Mouse (Mus musculus): ENCODE results near the gene Psmd1.
A peak's percentile ranks its signal among the peaks of the same experiment; 100 is the strongest.

Gene Psmd1

GRCm38 (mm10) chr1:86058856-86059769 is 5.1 kb upstream of the Psmd1 start:
- DNase-seq (ENCODE audit: low read depth, low spot score), result peak; percentile 83

DNA sequence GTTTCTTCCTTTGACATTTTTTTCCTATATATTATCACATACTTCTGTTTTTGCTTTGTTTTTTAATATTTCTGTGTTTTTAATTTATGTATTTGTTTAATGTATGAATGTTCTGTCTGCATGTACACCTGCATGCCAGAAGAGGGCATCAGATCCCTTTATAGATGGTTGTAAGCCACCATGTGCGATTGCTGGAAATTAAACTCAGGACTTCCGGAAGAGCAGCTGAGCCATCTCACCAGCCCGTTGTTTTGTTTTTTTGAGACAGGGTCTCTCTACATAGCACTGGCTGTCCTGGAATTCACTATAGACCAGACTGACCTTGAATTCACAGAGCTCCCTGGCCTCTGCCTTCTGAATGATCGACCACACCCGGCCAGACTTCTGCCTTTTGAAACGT is 1.7 kb upstream of the Psmd1 start:
- DNase-seq (ENCODE audit: low read depth, low spot score), result no peak

GRCm38 (mm10) chr1:86076565-86076964 is 12.4 kb downstream of the Psmd1 start:
- DNase-seq (ENCODE audit: low read depth, low spot score), result no peak

DNA sequence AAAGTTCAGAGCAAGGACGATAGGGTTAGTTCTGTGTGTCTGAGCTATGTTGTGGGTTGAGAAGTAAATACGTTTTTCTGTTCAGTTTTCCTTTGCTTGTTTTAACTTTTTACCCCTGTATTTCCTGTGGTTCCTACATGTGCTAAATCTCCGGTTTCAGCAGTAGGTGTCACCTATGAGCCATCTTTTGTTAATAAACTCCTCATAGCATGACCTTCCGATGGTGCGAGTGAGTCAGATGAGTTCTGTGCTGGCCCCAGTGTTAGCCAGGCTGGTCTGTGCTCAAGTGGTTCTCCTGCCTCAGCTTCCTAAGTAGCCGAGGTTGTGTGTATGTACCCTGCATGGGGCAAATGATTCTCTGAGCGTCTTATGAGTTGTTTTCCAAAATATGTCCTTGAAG is 30.2 kb downstream of the Psmd1 start:
- no peak for DNase-seq (ENCODE audit: low read depth, low spot score)

DNA sequence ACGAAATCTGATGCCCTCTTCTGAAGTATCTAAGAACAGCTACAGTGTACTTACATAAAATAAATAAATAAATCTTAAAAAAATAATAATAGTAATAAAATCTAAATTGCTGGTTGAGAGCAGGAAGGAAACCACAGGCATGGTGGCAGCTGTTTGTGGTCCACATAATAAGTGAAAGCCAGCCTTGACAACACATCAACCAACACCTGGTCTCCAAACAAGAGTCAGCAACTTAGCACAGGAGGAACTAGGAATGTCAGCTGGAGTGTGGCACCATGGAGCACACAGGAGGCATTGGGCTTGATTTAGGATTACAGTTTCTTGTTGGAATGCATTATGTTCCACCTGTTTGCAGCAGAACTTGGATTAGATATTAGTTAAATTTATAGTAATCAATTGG is 40.9 kb downstream of the Psmd1 start:
- no peak for DNase-seq (ENCODE audit: low read depth, low spot score)

- no peak for DNase-seq (ENCODE audit: low read depth, low spot score)
Measured at GRCm38 (mm10) chr1:86111779-86112178, 47.6 kb downstream of the Psmd1 start, which contains the start of gene Htr2b. Htr2b (minus strand) TSS chr1:86111970.

- DNase-seq (ENCODE audit: low read depth, low spot score), result no peak
Measured at GRCm38 (mm10) chr1:86114141-86114540, 50.0 kb downstream of the Psmd1 start.

GRCm38 (mm10) chr1:86119549-86119948 is 55.4 kb downstream of the Psmd1 start:
- DNase-seq (ENCODE audit: low read depth, low spot score), result no peak

DNA sequence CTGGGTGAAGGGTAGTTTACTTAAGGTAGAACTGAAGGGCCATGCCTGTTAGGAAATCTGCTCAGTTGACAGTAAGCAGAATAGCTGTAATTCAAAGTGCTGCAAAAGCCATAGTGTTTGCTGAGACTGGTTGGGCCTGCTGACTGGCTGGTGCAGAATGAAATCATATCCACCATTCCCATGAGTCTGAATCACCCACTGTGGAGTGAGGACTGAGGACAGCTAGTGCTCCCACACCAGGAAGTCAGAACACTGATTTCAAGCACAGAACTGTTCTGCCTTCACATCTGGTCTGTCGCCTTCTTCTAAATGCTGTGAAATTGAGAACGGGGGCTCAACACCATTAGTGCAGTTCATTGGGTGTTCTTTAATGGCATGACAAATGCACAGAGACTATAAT is 61.8 kb downstream of the Psmd1 start:
- no peak for DNase-seq (ENCODE audit: low read depth, low spot score)

DNA sequence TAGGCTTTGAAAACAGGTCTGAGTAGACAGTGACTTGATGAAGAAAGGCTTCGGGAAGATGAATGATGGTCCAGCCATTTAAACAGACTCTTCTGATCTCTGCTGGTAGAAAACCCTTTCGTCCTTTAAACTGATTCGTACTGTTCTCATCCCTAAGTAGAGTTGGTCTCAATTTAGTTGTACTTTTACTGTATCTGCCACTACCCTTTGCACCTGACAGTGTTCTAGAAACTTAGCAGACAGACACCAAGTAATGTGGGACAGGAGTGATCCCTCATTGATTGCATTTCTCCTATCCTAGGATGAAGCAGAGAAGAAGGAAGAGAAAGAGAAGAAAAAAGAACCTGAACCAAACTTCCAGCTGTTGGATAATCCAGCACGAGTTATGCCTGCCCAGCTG is 69.2 kb downstream of the Psmd1 start, which contains the start of gene Gm21972:
Gene Gm21972 (plus strand): TSS at position 301 of the 400 bp plus-strand sequence.
- no peak for DNase-seq (ENCODE audit: low read depth, low spot score)

- no peak for DNase-seq (ENCODE audit: low read depth, low spot score)
Measured at GRCm38 (mm10) chr1:86135315-86135714, 71.1 kb downstream of the Psmd1 start.

DNA sequence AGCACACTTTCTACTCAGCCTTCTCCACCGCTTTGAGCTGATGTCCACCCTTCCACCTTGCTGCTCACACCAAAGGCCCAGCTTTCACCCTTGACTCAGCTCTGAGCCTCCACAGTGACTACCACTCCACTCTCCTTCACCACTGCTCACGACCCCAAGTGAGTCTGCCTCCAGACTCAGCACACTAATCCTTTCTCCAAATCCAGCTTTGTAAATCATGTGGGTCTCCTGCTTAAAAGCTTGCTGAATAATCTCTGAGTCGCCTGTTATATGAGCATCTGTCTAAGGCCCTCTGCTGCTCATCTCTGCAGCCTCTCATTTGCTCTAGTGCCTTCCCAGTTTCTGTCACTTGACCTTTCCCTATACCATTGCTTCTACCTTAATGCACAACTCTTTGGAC is 76.9 kb downstream of the Psmd1 start:
- no peak for DNase-seq (ENCODE audit: low read depth, low spot score)

- no peak for DNase-seq (ENCODE audit: low read depth, low spot score)
Measured at GRCm38 (mm10) chr1:86143165-86143564, 79.0 kb downstream of the Psmd1 start.

DNA sequence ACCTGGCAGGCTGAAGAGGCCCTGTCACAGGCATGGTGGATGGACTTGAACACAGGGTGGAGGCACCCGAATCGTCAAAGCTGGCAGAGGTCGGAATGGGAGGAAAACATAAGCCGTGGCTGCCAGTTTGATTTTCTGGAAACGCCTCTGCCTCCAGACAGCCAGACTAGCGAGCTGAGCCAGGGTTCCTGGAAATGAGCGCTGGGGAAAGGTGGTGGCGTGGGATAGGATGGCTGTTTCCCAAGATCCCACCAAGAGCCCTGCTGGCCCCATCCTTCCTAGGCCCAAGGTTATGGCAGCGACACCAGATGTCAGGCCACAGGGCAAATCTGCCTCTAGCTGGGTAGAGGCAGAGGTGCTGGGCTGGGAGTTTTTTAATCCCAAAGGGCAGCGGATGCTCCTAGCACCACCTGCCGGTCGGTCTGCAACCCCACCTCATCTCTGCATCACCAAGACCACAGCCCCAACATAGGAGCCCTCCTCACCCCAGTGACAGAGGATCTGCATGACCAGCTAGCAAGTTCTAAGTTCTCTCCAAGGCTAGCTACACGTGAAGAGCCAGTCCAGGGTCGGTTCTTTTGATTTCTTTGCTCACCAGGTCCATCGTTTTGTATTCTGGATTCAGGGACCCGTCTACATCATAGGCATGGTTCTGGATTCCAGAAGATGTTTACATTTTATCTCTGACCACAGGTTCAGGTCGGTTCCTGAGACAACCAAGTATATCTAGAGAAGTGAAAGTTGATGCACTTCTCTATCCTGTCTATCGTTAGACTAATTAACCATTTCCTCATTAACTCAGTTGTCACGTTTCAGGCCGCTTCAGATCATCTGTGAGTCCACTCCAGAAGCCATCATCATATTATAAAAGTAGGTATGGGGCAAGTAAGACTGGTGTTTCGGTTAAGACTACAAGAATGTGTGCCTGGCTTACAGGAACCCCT is 80.1 kb downstream of the Psmd1 start:
- no peak for DNase-seq (ENCODE audit: low read depth, low spot score)

GRCm38 (mm10) chr1:86146293-86146692 is 82.1 kb downstream of the Psmd1 start:
- DNase-seq (ENCODE audit: low read depth, low spot score), result no peak

- no peak for DNase-seq (ENCODE audit: low read depth, low spot score)
Measured at GRCm38 (mm10) chr1:86147557-86147956, 83.4 kb downstream of the Psmd1 start.

DNA sequence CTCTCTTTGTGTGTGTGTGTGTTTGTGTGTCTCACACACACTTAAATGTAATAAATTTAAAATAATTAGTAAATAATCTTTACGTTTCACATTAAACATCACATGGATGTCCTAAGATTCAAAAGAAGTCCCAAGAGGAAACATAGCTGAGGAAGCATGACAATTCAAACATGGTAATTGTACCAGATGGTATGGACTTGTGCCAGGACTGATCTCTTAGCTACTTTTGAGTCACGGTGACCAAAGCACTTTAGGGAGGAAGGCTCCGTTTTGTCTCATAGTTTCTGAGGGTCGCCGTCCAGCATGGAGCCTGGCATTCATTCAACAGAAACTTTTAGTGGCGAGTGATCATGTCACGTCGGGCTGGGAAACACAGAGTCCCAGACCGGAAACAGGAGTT is 84.0 kb downstream of the Psmd1 start:
- DNase-seq (ENCODE audit: low read depth, low spot score), result no peak

DNA sequence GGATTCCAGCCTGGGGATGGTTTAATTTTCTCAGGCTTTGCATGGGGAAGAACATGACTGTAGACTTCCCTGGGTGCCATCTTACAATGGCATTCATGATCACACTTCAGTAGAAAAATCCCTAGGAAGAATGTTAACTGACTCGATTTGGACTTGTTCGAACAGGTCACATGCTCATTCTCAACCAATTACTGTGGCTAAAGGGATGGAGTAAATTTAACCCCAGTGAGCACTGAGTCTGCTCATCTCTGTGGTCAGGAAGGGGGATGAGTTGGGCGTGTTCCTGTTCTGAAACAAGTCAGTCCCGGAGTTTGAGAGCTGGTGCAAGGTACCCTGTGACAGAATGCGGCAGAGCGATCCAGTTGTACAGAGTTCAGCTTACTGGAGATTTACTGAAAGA is 86.7 kb downstream of the Psmd1 start:
- DNase-seq (ENCODE audit: low read depth, low spot score), result no peak

DNA sequence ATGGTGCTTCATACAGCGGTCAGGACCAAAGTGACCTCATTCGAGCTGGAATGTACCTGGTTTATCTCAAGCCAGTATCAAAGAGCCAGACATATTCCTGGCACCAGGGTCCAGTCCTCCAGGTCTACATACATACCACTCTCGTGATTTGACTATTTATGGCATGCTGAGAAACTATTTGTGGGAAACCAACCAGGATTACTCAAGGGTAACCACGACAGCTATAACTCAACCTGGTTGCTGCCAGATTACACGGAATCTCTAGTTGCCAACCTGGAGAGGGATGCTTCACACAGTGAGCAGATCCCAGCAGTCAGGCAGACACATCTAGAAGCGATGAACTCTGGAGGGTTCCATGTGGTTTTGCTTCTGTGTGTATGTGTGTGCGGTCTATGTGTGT is 87.2 kb downstream of the Psmd1 start:
- no peak for DNase-seq (ENCODE audit: low read depth, low spot score)

- DNase-seq (ENCODE audit: low read depth, low spot score), result no peak
Measured at GRCm38 (mm10) chr1:86152618-86153017, 88.4 kb downstream of the Psmd1 start.

DNA sequence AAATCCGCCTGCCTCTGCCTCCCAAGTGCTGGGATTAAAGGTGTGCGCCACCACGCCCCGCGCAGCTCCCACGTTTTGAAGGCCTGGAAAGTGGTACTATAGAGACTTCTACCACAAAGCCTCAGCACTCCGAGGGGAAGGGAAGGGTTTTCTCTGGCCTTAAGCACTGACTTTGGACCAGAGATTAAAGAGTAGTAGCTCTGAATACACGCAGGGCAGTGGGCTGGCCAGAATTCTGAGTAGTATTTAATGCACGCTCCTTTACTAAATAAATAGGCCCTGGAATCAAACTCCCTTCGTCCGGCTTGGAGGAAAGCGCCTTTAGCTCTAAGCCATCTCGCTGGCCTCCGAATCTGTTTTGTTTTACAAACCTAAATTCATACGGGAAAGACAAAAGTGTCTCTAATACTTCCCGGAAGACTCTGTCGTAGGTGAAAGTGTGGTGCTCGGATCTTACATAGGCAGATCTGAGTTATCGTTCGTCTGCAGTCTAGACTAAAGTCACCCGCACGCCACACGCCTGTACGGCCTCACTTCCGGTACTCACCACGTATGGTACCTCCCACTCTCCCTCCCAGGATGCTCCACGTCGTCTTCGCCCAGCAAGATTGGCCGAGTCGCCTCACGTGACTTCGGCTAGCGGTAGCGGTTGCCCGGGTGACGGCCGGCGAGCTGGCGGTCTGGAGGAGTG is 90.1 kb downstream of the Psmd1 start, which contains the start of gene Armc9:
Gene Armc9 (plus strand): TSS at position 648 of the 691 bp plus-strand sequence.
- DNase-seq (ENCODE audit: low read depth, low spot score), result peak; percentile 94

GRCm38 (mm10) chr1:86154824-86155164 is 90.6 kb downstream of the Psmd1 start:
- DNase-seq (ENCODE audit: low read depth, low spot score), result no peak

All from WW6 (cell line).